Mouse (Mus musculus): ENCODE measurements around the gene Usp3. TPM values are rescaled to one million over a fixed set of nuclear protein-coding genes. Genes with fewer than 3 reads are reported as not detected.

Gene Usp3
- polyA plus RNA-seq, 1 experiment from 2014 or later: 45.0 TPM

- no peak overlapping the region for H3K4me2 ChIP-seq
- H3K27me3 ChIP-seq (ENCODE audit: control insufficient read depth, insufficient read depth, low read length): no peaks in the 10 kb centered on the region
- H3K9me3 ChIP-seq (replicated peaks; ENCODE audit: control insufficient read depth, low read length): no peaks in the 10 kb centered on the region
- no peak overlapping the region for H3K4me3 ChIP-seq (ENCODE audit: low read depth, low read length)
- no peak for ATAC-seq (replicated peaks; ENCODE audit: insufficient number of reproducible peaks, low FRiP score, low TSS enrichment)
- H3K36me3 ChIP-seq (ENCODE audit: control insufficient read depth, insufficient read depth, low read length): no peaks in the 10 kb centered on the region
- H3K27ac ChIP-seq (ENCODE audit: low read depth, low read length): no peak overlapping the region
- WGBS (ENCODE audit: insufficient replicate concordance): 76% methylated on average over 5 of the region's 5 CpGs
- peaks cover 3% of the 10 kb centered on the region; the same call in 1 of the 2 replicates for H3K4me1 ChIP-seq (ENCODE audit: control insufficient read depth, insufficient read depth, low read length)
- H3K9ac ChIP-seq (ENCODE audit: low read depth, low read length): no peak overlapping the region
These were observed 15.9 kb upstream of the Usp3 start for GRCm38 (mm10) chr9:66608817-66609345.

GRCm38 (mm10) chr9:66606851-66607250, 13.9 kb upstream of the Usp3 start:
- no peak overlapping the region for H3K4me3 ChIP-seq (ENCODE audit: low read depth, low read length)
- no peak for ATAC-seq (replicated peaks; ENCODE audit: insufficient number of reproducible peaks, low FRiP score, low TSS enrichment)
- peaks cover 3% of the 10 kb centered on the region; the same call in 1 of the 2 replicates for H3K4me1 ChIP-seq (ENCODE audit: control insufficient read depth, insufficient read depth, low read length)
- H3K36me3 ChIP-seq (ENCODE audit: control insufficient read depth, insufficient read depth, low read length): no peaks in the 10 kb centered on the region
- no peaks in the 10 kb centered on the region for H3K9me3 ChIP-seq (replicated peaks; ENCODE audit: control insufficient read depth, low read length)
- no peaks in the 10 kb centered on the region for H3K27me3 ChIP-seq (ENCODE audit: control insufficient read depth, insufficient read depth, low read length)
- H3K27ac ChIP-seq (ENCODE audit: low read depth, low read length): no peak overlapping the region
- no peak overlapping the region for H3K4me2 ChIP-seq
- H3K9ac ChIP-seq (ENCODE audit: low read depth, low read length): no peak overlapping the region
- 63% methylated on average over 12 of the region's 12 CpGs for WGBS (ENCODE audit: insufficient replicate concordance)

GRCm38 (mm10) chr9:66605876-66606750, 13.2 kb upstream of the Usp3 start:
- Histone ChIP-seq H3K9me3 (replicated peaks; ENCODE audit: control insufficient read depth, low read length) (no peaks in the 10 kb centered on the region), H3K9ac (ENCODE audit: low read depth, low read length) (no peak overlapping the region), H3K36me3 (ENCODE audit: control insufficient read depth, insufficient read depth, low read length) (no peaks in the 10 kb centered on the region), H3K4me3 (ENCODE audit: low read depth, low read length) (no peak overlapping the region), H3K4me1 (ENCODE audit: control insufficient read depth, insufficient read depth, low read length) (peaks cover 3% of the 10 kb centered on the region; the same call in 1 of the 2 replicates), H3K27me3 (ENCODE audit: control insufficient read depth, insufficient read depth, low read length) (no peaks in the 10 kb centered on the region), H3K4me2 (no peak overlapping the region), H3K27ac (ENCODE audit: low read depth, low read length) (no peak overlapping the region)
- WGBS (ENCODE audit: insufficient replicate concordance): 83% methylated on average over 13 of the region's 13 CpGs
- ATAC-seq (replicated peaks; ENCODE audit: insufficient number of reproducible peaks, low FRiP score, low TSS enrichment): no peak

- 62% methylated on average over 8 of the region's 8 CpGs for WGBS (ENCODE audit: insufficient replicate concordance)
- Histone ChIP-seq H3K4me2 (no peak overlapping the region), H3K9me3 (replicated peaks; ENCODE audit: control insufficient read depth, low read length) (no peaks in the 10 kb centered on the region), H3K27ac (ENCODE audit: low read depth, low read length) (no peak overlapping the region), H3K4me3 (ENCODE audit: low read depth, low read length) (no peak overlapping the region), H3K27me3 (ENCODE audit: control insufficient read depth, insufficient read depth, low read length) (no peaks in the 10 kb centered on the region), H3K36me3 (ENCODE audit: control insufficient read depth, insufficient read depth, low read length) (no peaks in the 10 kb centered on the region), H3K9ac (ENCODE audit: low read depth, low read length) (no peak overlapping the region), H3K4me1 (ENCODE audit: control insufficient read depth, insufficient read depth, low read length) (peaks cover 6% of the 10 kb centered on the region)
- no peak for ATAC-seq (replicated peaks; ENCODE audit: insufficient number of reproducible peaks, low FRiP score, low TSS enrichment)
These were observed 11.6 kb upstream of the Usp3 start for GRCm38 (mm10) chr9:66604349-66605206.

- Histone ChIP-seq H3K4me3 (ENCODE audit: low read depth, low read length) (no peak overlapping the region), H3K4me2 (no peak overlapping the region), H3K9me3 (replicated peaks; ENCODE audit: control insufficient read depth, low read length) (no peaks in the 10 kb centered on the region), H3K36me3 (ENCODE audit: control insufficient read depth, insufficient read depth, low read length) (no peaks in the 10 kb centered on the region), H3K27me3 (ENCODE audit: control insufficient read depth, insufficient read depth, low read length) (no peaks in the 10 kb centered on the region), H3K27ac (ENCODE audit: low read depth, low read length) (no peak overlapping the region), H3K4me1 (ENCODE audit: control insufficient read depth, insufficient read depth, low read length) (peaks cover 7% of the 10 kb centered on the region), H3K9ac (ENCODE audit: low read depth, low read length) (no peak overlapping the region)
- WGBS (ENCODE audit: insufficient replicate concordance): 77% methylated on average over 1 of the region's 1 CpGs
- ATAC-seq (replicated peaks; ENCODE audit: insufficient number of reproducible peaks, low FRiP score, low TSS enrichment): no peak
These were observed 11.0 kb upstream of the Usp3 start for GRCm38 (mm10) chr9:66603907-66604306.

GRCm38 (mm10) chr9:66601006-66601405, 8.1 kb upstream of the Usp3 start:
- peaks cover 16% of the 10 kb centered on the region for H3K4me1 ChIP-seq (ENCODE audit: control insufficient read depth, insufficient read depth, low read length)
- no peaks in the 10 kb centered on the region for H3K27me3 ChIP-seq (ENCODE audit: control insufficient read depth, insufficient read depth, low read length)
- H3K9ac ChIP-seq (ENCODE audit: low read depth, low read length): no peak overlapping the region
- no peak overlapping the region for H3K4me2 ChIP-seq
- H3K4me3 ChIP-seq (ENCODE audit: low read depth, low read length): no peak overlapping the region
- no peak overlapping the region for H3K27ac ChIP-seq (ENCODE audit: low read depth, low read length)
- WGBS (ENCODE audit: insufficient replicate concordance): 36% methylated on average over 2 of the region's 2 CpGs
- ATAC-seq (replicated peaks; ENCODE audit: insufficient number of reproducible peaks, low FRiP score, low TSS enrichment): no peak
- H3K36me3 ChIP-seq (ENCODE audit: control insufficient read depth, insufficient read depth, low read length): no peaks in the 10 kb centered on the region
- no peaks in the 10 kb centered on the region for H3K9me3 ChIP-seq (replicated peaks; ENCODE audit: control insufficient read depth, low read length)

- Histone ChIP-seq H3K9me3 (replicated peaks; ENCODE audit: control insufficient read depth, low read length) (no peaks in the 10 kb centered on the region), H3K4me1 (ENCODE audit: control insufficient read depth, insufficient read depth, low read length) (peaks cover 20% of the 10 kb centered on the region), H3K4me3 (ENCODE audit: low read depth, low read length) (no peak overlapping the region), H3K4me2 (no peak overlapping the region), H3K9ac (ENCODE audit: low read depth, low read length) (no peak overlapping the region), H3K27me3 (ENCODE audit: control insufficient read depth, insufficient read depth, low read length) (no peaks in the 10 kb centered on the region), H3K27ac (ENCODE audit: low read depth, low read length) (no peak overlapping the region), H3K36me3 (ENCODE audit: control insufficient read depth, insufficient read depth, low read length) (no peaks in the 10 kb centered on the region)
- WGBS (ENCODE audit: insufficient replicate concordance): 73% methylated on average over 2 of the region's 2 CpGs
- no peak for ATAC-seq (replicated peaks; ENCODE audit: insufficient number of reproducible peaks, low FRiP score, low TSS enrichment)
These were observed 7.6 kb upstream of the Usp3 start for GRCm38 (mm10) chr9:66600551-66600950.

GRCm38 (mm10) chr9:66599577-66599976, 6.6 kb upstream of the Usp3 start:
- Histone ChIP-seq H3K4me2 (0 out of 2 replicates have a peak overlapping the region, but pooled peaks have one; percentile 4), H3K4me3 (ENCODE audit: low read depth, low read length) (no peak overlapping the region), H3K9me3 (replicated peaks; ENCODE audit: control insufficient read depth, low read length) (no peaks in the 10 kb centered on the region), H3K4me1 (ENCODE audit: control insufficient read depth, insufficient read depth, low read length) (peaks cover 18% of the 10 kb centered on the region), H3K27ac (ENCODE audit: low read depth, low read length) (no peak overlapping the region), H3K27me3 (ENCODE audit: control insufficient read depth, insufficient read depth, low read length) (no peaks in the 10 kb centered on the region), H3K36me3 (ENCODE audit: control insufficient read depth, insufficient read depth, low read length) (no peaks in the 10 kb centered on the region), H3K9ac (ENCODE audit: low read depth, low read length) (no peak overlapping the region)
- no peak for ATAC-seq (replicated peaks; ENCODE audit: insufficient number of reproducible peaks, low FRiP score, low TSS enrichment)
- 7% methylated on average over 4 of the region's 4 CpGs for WGBS (ENCODE audit: insufficient replicate concordance)
